27 mouse cellular contexts compared by ENCODE assay signal in genomic region chr1:90901246-90901645, GRCm38 (mm10). TPM values are rescaled to one million over a fixed set of nuclear protein-coding genes. Genes with fewer than 3 reads are reported as not detected.
A peak's percentile ranks its signal among the peaks of the same experiment; 100 is the strongest.
DNase-seq lines count a peak whose midpoint lies in the region; ATAC-seq and TF ChIP-seq lines count a peak whose summit lies in the region.
"Had no signal": no experiment of that assay in that cellular context is flagged by ENCODE, and none has a peak within 500 bp of the region (broad histone marks: within the 10 kb centered on the region; RNA-seq: fewer than 3 reads in every experiment).

No protein-coding gene starts in this region.

- intact Hi-C loops in gastrocnemius, adult 2 months (cut with DNase I): no loop called here

- TF ChIP-seq EP300 in liver, postnatal 0 days (IDR thresholded peaks at IDR 0.05; ENCODE audit: low read depth): no peak

- H3K4me2 ChIP-seq in limb, embryonic 13.5 days (replicated peaks): no peak overlapping the region
- no peak overlapping the region for H3K4me2 ChIP-seq in liver, postnatal 0 days (ENCODE audit: low read depth, low read length)
- H3K4me2 ChIP-seq: heart, embryonic 13.5 days had no signal

- no peak for DNase-seq in gastrocnemius, adult 2 months
- DNase-seq in gastrocnemius, postnatal 10 days: no peak
- DNase-seq in limb, embryonic 10.5 days (ENCODE audit: low spot score): no peak
- DNase-seq in ES-CJ7 (ENCODE audit: low read depth, low spot score): peak; percentile 52
- peak; percentile 23 for DNase-seq in brain, embryonic 14.5 days (ENCODE audit: low read depth)
- DNase-seq in thymus, postnatal 36 days: no peak
- DNase-seq in liver, postnatal 0 days: no peak
- DNase-seq: adrenal gland, postnatal 14 days; cerebellum, adult 2 months; cerebellum, postnatal 10 days; gastrocnemius, postnatal 25 days; heart, postnatal 4 days had no signal

- no peak for ATAC-seq in limb, embryonic 13.5 days (ENCODE audit: low FRiP score, low read depth)
- no peak for ATAC-seq in liver, postnatal 0 days
- ATAC-seq: activated CD4-positive, CD25-positive, alpha-beta regulatory T cell, adult 4 months; forebrain, embryonic 14.5 days; hindbrain, embryonic 16.5 days; inflammation-experienced regulatory T-cells, adult 6 months; intestine, postnatal 0 days had no signal

- 79% methylated on average over 4 of the region's 4 CpGs for WGBS in limb, embryonic 13.5 days
- WGBS in limb, embryonic 10.5 days: 89% methylated on average over 4 of the region's 4 CpGs
- 75% methylated on average over 4 of the region's 4 CpGs for WGBS in liver, postnatal 0 days (ENCODE audit: insufficient replicate concordance)

- H3K9me3 ChIP-seq in limb, embryonic 13.5 days: no peaks in the 10 kb centered on the region
- H3K9me3 ChIP-seq in limb, embryonic 10.5 days (replicated peaks): no peaks in the 10 kb centered on the region
- H3K9me3 ChIP-seq in liver, postnatal 0 days (ENCODE audit: low read length): no peaks in the 10 kb centered on the region
- H3K9me3 ChIP-seq: embryonic facial prominence, embryonic 10.5 days; heart, embryonic 13.5 days had no signal

- TF ChIP-seq CTCF in gastrocnemius, adult 2 months (IDR thresholded peaks at IDR 0.05): no peak
- no peak for TF ChIP-seq CTCF in brain, embryonic 14.5 days (IDR thresholded peaks at IDR 0.05; ENCODE audit: borderline replicate concordance, extremely low read depth, insufficient read depth, insufficient read length)
- TF ChIP-seq CTCF in liver, postnatal 0 days (IDR thresholded peaks at IDR 0.05; ENCODE audit: low read depth): no peak

- 0 out of 2 replicates have a peak overlapping the region, but pooled peaks have one; percentile 2 for H3K27ac ChIP-seq in gastrocnemius, adult 2 months
- H3K27ac ChIP-seq in limb, embryonic 13.5 days: 0 out of 2 replicates have a peak overlapping the region, but pooled peaks have one; percentile 22
- no peak overlapping the region for H3K27ac ChIP-seq in limb, embryonic 10.5 days
- H3K27ac ChIP-seq in liver, postnatal 0 days (ENCODE audit: low read depth): no peak overlapping the region
- H3K27ac ChIP-seq: embryonic facial prominence, embryonic 10.5 days; heart, embryonic 13.5 days had no signal

- H3K9ac ChIP-seq in limb, embryonic 13.5 days: no peak overlapping the region
- no peak overlapping the region for H3K9ac ChIP-seq in liver, postnatal 0 days (replicated peaks)
- H3K9ac ChIP-seq: heart, embryonic 13.5 days had no signal

- no peak for TF ChIP-seq POLR2A in brain, embryonic 14.5 days (IDR thresholded peaks at IDR 0.05; ENCODE audit: borderline replicate concordance, extremely low read depth, insufficient read depth, insufficient read length, poor library complexity, severe bottlenecking)

- peaks cover 34% of the 10 kb centered on the region for H3K4me1 ChIP-seq in limb, embryonic 13.5 days
- H3K4me1 ChIP-seq in limb, embryonic 10.5 days: peaks cover 27% of the 10 kb centered on the region
- H3K4me1 ChIP-seq in liver, postnatal 0 days (ENCODE audit: insufficient read depth): no peaks in the 10 kb centered on the region

- H3K36me3 ChIP-seq in limb, embryonic 13.5 days: no peaks in the 10 kb centered on the region
- H3K36me3 ChIP-seq in limb, embryonic 10.5 days: no peaks in the 10 kb centered on the region
- no peaks in the 10 kb centered on the region for H3K36me3 ChIP-seq in liver, postnatal 0 days (replicated peaks; ENCODE audit: insufficient read depth, low read length)
- H3K36me3 ChIP-seq: embryonic facial prominence, embryonic 10.5 days; G1E; heart, embryonic 13.5 days had no signal

- no peak overlapping the region for H3K4me3 ChIP-seq in gastrocnemius, adult 2 months
- H3K4me3 ChIP-seq in limb, embryonic 13.5 days: no peak overlapping the region
- no peak overlapping the region for H3K4me3 ChIP-seq in limb, embryonic 10.5 days
- H3K4me3 ChIP-seq in liver, postnatal 0 days (ENCODE audit: low read depth, low read length): no peak overlapping the region
- H3K4me3 ChIP-seq: embryonic facial prominence, embryonic 10.5 days; heart, embryonic 13.5 days had no signal

- H3K27me3 ChIP-seq in limb, embryonic 13.5 days: no peaks in the 10 kb centered on the region
- no peaks in the 10 kb centered on the region for H3K27me3 ChIP-seq in limb, embryonic 10.5 days (ENCODE audit: low read depth, poor library complexity, severe bottlenecking)
- no peaks in the 10 kb centered on the region for H3K27me3 ChIP-seq in liver, postnatal 0 days (ENCODE audit: insufficient read depth, low read length)

RNA-seq across cellular contexts. Expression of gene Mlph, which starts 13.6 kb away (rescaled TPM):
- under 1 TPM; 0.20 to 0.25 TPM for total RNA-seq in gastrocnemius, adult 2 months (2021)
- total RNA-seq in gastrocnemius, postnatal 10 days (2021): under 1 TPM; 0.31 to 0.50 TPM
- 0.37 and 0.87 TPM in 2 replicates for polyA plus RNA-seq in limb, embryonic 13.5 days (2015; fragmentation: Nextera tagmentation; extraction: Ambion mirVana)
- polyA plus RNA-seq in limb, embryonic 10.5 days (2016; fragmentation: Nextera tagmentation; extraction: Ambion mirVana): 0.06 and 0.51 TPM in 2 replicates
- polyA plus RNA-seq in brain, embryonic 14.5 days (2012; rRNA removed): 0.20 and 0.31 TPM in 2 replicates
- polyA plus RNA-seq in liver, postnatal 0 days (2015; fragmentation: Nextera tagmentation; extraction: Ambion mirVana): 0.06 TPM in 1 of 2 replicates, not detected in the other
- total RNA-seq: G1E; granulocyte monocyte progenitor cell, adult 5-6 weeks had no signal
- polyA plus RNA-seq: activated CD4-positive, CD25-positive, alpha-beta regulatory T cell, adult 4 months; G1E; inflammation-experienced regulatory T-cells, adult 6 months had no signal

RNA-seq across cellular contexts. Expression of gene Prlh, which starts 51.7 kb away (rescaled TPM):
- not detected for total RNA-seq in gastrocnemius, adult 2 months (2021)
- total RNA-seq in gastrocnemius, postnatal 10 days (2021): not detected
- polyA plus RNA-seq in limb, embryonic 13.5 days (2015; fragmentation: Nextera tagmentation; extraction: Ambion mirVana): not detected in 2 replicates
- polyA plus RNA-seq in limb, embryonic 10.5 days (2016; fragmentation: Nextera tagmentation; extraction: Ambion mirVana): not detected in 2 replicates
- not detected in 2 replicates for polyA plus RNA-seq in brain, embryonic 14.5 days (2012; rRNA removed)
- polyA plus RNA-seq in liver, postnatal 0 days (2015; fragmentation: Nextera tagmentation; extraction: Ambion mirVana): not detected in 2 replicates
- total RNA-seq: adrenal gland, adult 18-20 months; adrenal gland, postnatal 14 days; G1E; gastrocnemius, postnatal 25 days; granulocyte monocyte progenitor cell, adult 5-6 weeks; heart, adult 8-10 months; heart, postnatal 4 days had no signal
- polyA plus RNA-seq: activated CD4-positive, CD25-positive, alpha-beta regulatory T cell, adult 4 months; C2C12; embryonic facial prominence, embryonic 10.5 days; embryonic facial prominence, embryonic 14.5 days; forebrain, embryonic 14.5 days; G1E; heart, embryonic 13.5 days; heart, postnatal 0 days; hindbrain, embryonic 16.5 days; inflammation-experienced regulatory T-cells, adult 6 months; intestine, postnatal 0 days had no signal

RNA-seq across cellular contexts. Expression of gene Col6a3, which starts 57.5 kb away (rescaled TPM):
- 10 to 100 TPM; 21.6 to 51.5 TPM for total RNA-seq in gastrocnemius, adult 2 months (2021)
- total RNA-seq in gastrocnemius, postnatal 10 days (2021): 100 to 1,000 TPM; 299 to 378 TPM
- 78.1 and 86.3 TPM in 2 replicates for polyA plus RNA-seq in limb, embryonic 13.5 days (2015; fragmentation: Nextera tagmentation; extraction: Ambion mirVana)
- 2.8 and 5.6 TPM in 2 replicates for polyA plus RNA-seq in limb, embryonic 10.5 days (2016; fragmentation: Nextera tagmentation; extraction: Ambion mirVana)
- polyA plus RNA-seq in brain, embryonic 14.5 days (2012; rRNA removed): 14.9 and 22.3 TPM in 2 replicates
- polyA plus RNA-seq in liver, postnatal 0 days (2015; fragmentation: Nextera tagmentation; extraction: Ambion mirVana): 3.7 and 5.2 TPM in 2 replicates
- total RNA-seq: granulocyte monocyte progenitor cell, adult 5-6 weeks had no signal
- polyA plus RNA-seq: activated CD4-positive, CD25-positive, alpha-beta regulatory T cell, adult 4 months; G1E had no signal

Comparison
In these comparisons a context has a peak if more than half of its experiments do, and no peak if none do; other contexts are left out.
1. H3K27ac ChIP-seq: peak in gastrocnemius, adult 2 months (single experiment) and limb, embryonic 13.5 days (single experiment); none in limb, embryonic 10.5 days (single experiment) and liver, postnatal 0 days (single experiment).
2. DNase-seq: peak in ES-CJ7 (single experiment) and brain, embryonic 14.5 days (single experiment); none in gastrocnemius, adult 2 months (single experiment), gastrocnemius, postnatal 10 days (single experiment), limb, embryonic 10.5 days (single experiment), thymus, postnatal 36 days (0 of 2) and liver, postnatal 0 days (single experiment).